Mouse (Mus musculus) liver, embryonic 16.5 days (tissue): ENCODE measurements around the gene Rnf180. TPM values are rescaled to one million over a fixed set of nuclear protein-coding genes. Genes with fewer than 3 reads are reported as not detected.

Source experiments
- ATAC-seq: fragments of 200-750 bp; cut with Nextera tagmentation; 2 replicates; pipeline ENCODE4 v1.8.0; 2017; ENCODE audit warnings: low read depth, mild to moderate bottlenecking, moderate number of reproducible peaks, moderate library complexity
- H3K27ac ChIP-seq: fragments of 300-500 bp; sonication (generic); 2 replicates; pipeline ENCODE4 v1.5.1; 2014; ENCODE audit warnings: mild to moderate bottlenecking, low read length
- H3K27me3 ChIP-seq: fragments of 300-500 bp; sonication (generic); 2 replicates; pipeline ENCODE4 v1.6.1; 2014; ENCODE audit warnings: low read depth, low read length, mixed read lengths; ENCODE audit not compliant: control insufficient read depth, insufficient read depth
- H3K36me3 ChIP-seq: fragments of 300-500 bp; sonication (generic); 2 replicates; pipeline ENCODE4 v1.6.1; 2014; ENCODE audit warnings: mild to moderate bottlenecking; ENCODE audit not compliant: control insufficient read depth, insufficient read depth
- H3K4me1 ChIP-seq: fragments of 300-500 bp; sonication (generic); 2 replicates; pipeline ENCODE4 v1.6.1; 2014; ENCODE audit warnings: low read depth, low read length, mixed read lengths; ENCODE audit not compliant: control insufficient read depth
- H3K4me2 ChIP-seq: fragments of 300-500 bp; sonication (generic); 2 replicates; pipeline ENCODE4 v1.6.1; 2014; ENCODE audit warnings: low read depth, low read length, mixed read lengths
- H3K4me3 ChIP-seq: fragments of 300-500 bp; sonication (generic); 2 replicates; pipeline ENCODE4 v1.5.1; 2014; ENCODE audit warnings: low read depth, mild to moderate bottlenecking, low read length
- H3K9ac ChIP-seq: fragments of 300-500 bp; sonication (generic); 2 replicates; pipeline ENCODE4 v1.6.1; 2014; ENCODE audit warnings: low read depth, low read length
- H3K9me3 ChIP-seq: fragments of 300-500 bp; sonication (generic); replicated peaks from 2 replicates; pipeline ENCODE4 v1.6.1; 2016; ENCODE audit warnings: low read length; ENCODE audit not compliant: control insufficient read depth
- WGBS: fragments of 180-500 bp; shearing (Covaris S2); extraction: QIAGEN DNeasy Blood & Tissue Kit; methylation state at CpG from one replicate; pipeline ENCODE4 v1.1.7; 2014; ENCODE audit not compliant: insufficient replicate concordance; 5-methylcytosine and 5-hydroxymethylcytosine counted together
- polyA plus RNA-seq: library from polyadenylated mRNA; unstranded; fragments of >200 nt; fragmentation: Nextera tagmentation; extraction: Ambion mirVana; gene quantifications from 2 replicates; pipeline ENCODE4 v1.2.1, GENCODE M21; 2015

Rnf180 gene
- polyA plus RNA-seq, 1 experiment from 2014 or later: 0.59 TPM

- H3K36me3 ChIP-seq: no peaks in the 10 kb centered on the region
- no peak for ATAC-seq
- 49% methylated on average over 6 of the region's 6 CpGs for WGBS
These were observed 27.2 kb downstream of the Rnf180 start for GRCm38 (mm10) chr13:105267464-105267863.

DNA sequence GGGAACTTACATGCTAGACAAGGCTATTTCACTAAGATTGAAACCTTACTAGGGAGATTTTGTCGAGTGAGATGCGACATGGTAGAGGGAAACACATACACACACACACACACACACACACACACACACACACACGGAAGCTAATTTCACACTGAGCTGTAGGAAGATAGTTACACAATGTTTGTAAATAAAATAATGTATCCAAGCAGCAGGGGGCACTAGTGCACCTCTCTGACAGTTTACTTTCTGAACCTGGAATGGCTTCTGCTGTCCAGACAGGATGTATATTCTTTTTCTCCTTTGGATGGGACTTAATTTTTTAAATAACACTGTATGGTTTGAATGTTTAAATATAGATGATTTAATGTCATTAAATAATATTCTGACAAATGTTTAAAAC is 27.9 kb downstream of the Rnf180 start:
- H3K4me1 ChIP-seq: no peaks in the 10 kb centered on the region
- 16% methylated on average over 3 of the region's 3 CpGs for WGBS
- ATAC-seq: no peak; the same call in 1 of the 2 replicates
- no peak overlapping the region for H3K27ac ChIP-seq
- no peaks in the 10 kb centered on the region for H3K27me3 ChIP-seq
- no peaks in the 10 kb centered on the region for H3K36me3 ChIP-seq
- H3K9me3 ChIP-seq: no peaks in the 10 kb centered on the region
- no peak overlapping the region for H3K4me2 ChIP-seq
- no peak overlapping the region for H3K9ac ChIP-seq
- H3K4me3 ChIP-seq: no peak overlapping the region

More at GRCm38 (mm10) chr13:105267464-105267863, 27.2 kb downstream of the Rnf180 start:
- Histone ChIP-seq H3K27ac (no peak overlapping the region), H3K9me3 (no peaks in the 10 kb centered on the region), H3K9ac (no peak overlapping the region), H3K27me3 (no peaks in the 10 kb centered on the region), H3K4me1 (no peaks in the 10 kb centered on the region), H3K4me3 (no peak overlapping the region), H3K4me2 (no peak overlapping the region)

DNA sequence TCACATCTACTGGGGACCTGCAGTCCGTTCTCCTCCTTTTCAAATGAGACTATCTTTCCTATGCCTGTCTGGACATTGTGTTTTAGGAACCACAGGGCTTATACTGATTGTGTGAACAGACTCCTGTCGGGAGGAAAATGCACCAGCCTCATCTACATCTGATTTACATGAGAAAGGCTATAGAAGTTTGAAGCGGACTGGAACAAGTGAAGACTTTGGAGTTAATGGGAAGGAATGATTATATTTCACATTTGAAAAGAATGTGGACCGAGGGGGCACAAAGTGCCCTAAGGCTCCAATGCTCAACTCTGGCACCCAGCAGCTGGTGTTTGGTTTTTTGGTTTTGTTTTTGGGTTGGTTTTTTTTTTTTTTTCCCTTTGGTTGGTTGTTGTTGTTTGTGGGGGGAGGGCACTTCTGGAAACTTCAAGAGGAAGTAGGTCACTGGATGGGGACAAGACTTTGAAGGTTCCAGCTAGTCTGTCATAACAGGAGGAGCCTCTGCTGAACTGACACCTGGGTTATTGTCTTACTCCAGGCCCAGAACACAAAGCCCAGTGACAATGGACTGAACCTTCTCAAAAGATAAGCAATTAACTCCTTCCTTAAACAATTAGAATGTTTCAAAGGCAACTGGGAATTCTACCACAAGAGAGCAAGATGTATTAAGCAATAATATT is 37.7 kb downstream of the Rnf180 start:
- Histone ChIP-seq H3K27me3 (no peaks in the 10 kb centered on the region), H3K9ac (no peak overlapping the region), H3K9me3 (no peaks in the 10 kb centered on the region), H3K36me3 (no peaks in the 10 kb centered on the region), H3K27ac (no peak overlapping the region), H3K4me3 (no peak overlapping the region), H3K4me1 (no peaks in the 10 kb centered on the region), H3K4me2 (no peak overlapping the region)
- ATAC-seq: no peak
- WGBS: 53% methylated on average over 4 of the region's 4 CpGs

GRCm38 (mm10) chr13:105250767-105251166 is 43.8 kb downstream of the Rnf180 start:
- 45% methylated on average over 4 of the region's 4 CpGs for WGBS
- Histone ChIP-seq H3K36me3 (no peaks in the 10 kb centered on the region), H3K27me3 (no peaks in the 10 kb centered on the region), H3K4me3 (no peak overlapping the region), H3K9ac (no peak overlapping the region), H3K4me1 (no peaks in the 10 kb centered on the region), H3K27ac (no peak overlapping the region), H3K4me2 (no peak overlapping the region), H3K9me3 (no peaks in the 10 kb centered on the region)
- ATAC-seq: no peak

DNA sequence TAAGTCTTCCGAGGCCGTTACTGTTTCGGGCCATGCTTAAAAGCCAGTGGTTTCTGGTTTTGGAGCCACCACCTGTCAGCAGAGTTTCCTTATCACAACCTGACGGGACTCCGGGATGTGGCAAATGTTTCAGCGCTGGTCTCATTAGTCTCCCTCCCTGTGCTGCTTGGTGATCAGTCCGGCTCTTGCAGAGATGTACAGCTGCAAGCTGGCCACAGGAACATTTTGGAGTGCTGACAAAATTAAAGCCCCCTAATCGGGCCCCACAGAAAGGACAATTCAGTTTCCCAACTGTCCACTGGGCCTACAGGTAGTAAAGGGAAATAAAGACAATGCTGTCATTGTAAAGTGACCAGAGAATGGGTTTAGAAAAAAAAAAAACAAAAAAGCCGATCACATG is 44.4 kb downstream of the Rnf180 start:
- Histone ChIP-seq H3K27me3 (no peaks in the 10 kb centered on the region), H3K4me3 (no peak overlapping the region), H3K9me3 (no peaks in the 10 kb centered on the region), H3K27ac (no peak overlapping the region), H3K4me1 (no peaks in the 10 kb centered on the region), H3K36me3 (no peaks in the 10 kb centered on the region), H3K4me2 (no peak overlapping the region), H3K9ac (no peak overlapping the region)
- no peak for ATAC-seq
- WGBS: 54% methylated on average over 9 of the region's 9 CpGs

GRCm38 (mm10) chr13:105249599-105249998 is 45.0 kb downstream of the Rnf180 start:
- no peak overlapping the region for H3K4me2 ChIP-seq
- H3K27me3 ChIP-seq: no peaks in the 10 kb centered on the region
- no peak for ATAC-seq
- no peaks in the 10 kb centered on the region for H3K9me3 ChIP-seq
- H3K4me1 ChIP-seq: no peaks in the 10 kb centered on the region
- 77% methylated on average over 14 of the region's 14 CpGs for WGBS
- H3K9ac ChIP-seq: no peak overlapping the region
- no peaks in the 10 kb centered on the region for H3K36me3 ChIP-seq
- H3K27ac ChIP-seq: no peak overlapping the region
- no peak overlapping the region for H3K4me3 ChIP-seq

DNA sequence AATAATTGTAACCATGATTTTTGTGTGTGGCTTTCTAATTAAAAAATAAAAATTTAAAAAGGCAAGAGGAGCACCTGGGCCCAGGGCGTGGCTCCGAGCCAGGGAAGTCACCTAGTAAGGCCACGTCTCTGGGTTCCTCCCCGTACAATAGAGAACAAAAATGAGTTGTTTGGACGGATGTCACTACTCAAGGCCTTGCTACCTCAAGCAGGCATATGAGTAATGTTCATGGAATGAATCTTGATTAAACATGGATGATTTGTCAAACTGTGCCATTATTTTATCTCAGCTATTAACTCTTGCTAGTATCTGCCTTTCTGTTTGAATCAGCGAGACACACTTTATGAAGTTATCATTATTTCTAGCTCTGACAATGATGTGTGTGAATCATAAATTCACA is 46.9 kb downstream of the Rnf180 start:
- Histone ChIP-seq H3K9ac (no peak overlapping the region), H3K4me2 (no peak overlapping the region), H3K4me1 (no peaks in the 10 kb centered on the region), H3K36me3 (no peaks in the 10 kb centered on the region), H3K27ac (no peak overlapping the region), H3K4me3 (no peak overlapping the region), H3K27me3 (no peaks in the 10 kb centered on the region), H3K9me3 (no peaks in the 10 kb centered on the region)
- WGBS: 75% methylated on average over 6 of the region's 6 CpGs
- no peak for ATAC-seq

- Histone ChIP-seq H3K9ac (no peak overlapping the region), H3K9me3 (no peaks in the 10 kb centered on the region), H3K36me3 (no peaks in the 10 kb centered on the region), H3K27ac (no peak overlapping the region), H3K4me3 (no peak overlapping the region), H3K4me1 (no peaks in the 10 kb centered on the region), H3K4me2 (no peak overlapping the region), H3K27me3 (no peaks in the 10 kb centered on the region)
- WGBS: 63% methylated on average over 2 of the region's 2 CpGs
- ATAC-seq: no peak
These were observed 53.8 kb downstream of the Rnf180 start for GRCm38 (mm10) chr13:105240810-105241209.

GRCm38 (mm10) chr13:105227126-105227525 is 67.5 kb downstream of the Rnf180 start:
- Histone ChIP-seq H3K27ac (no peak overlapping the region), H3K9ac (no peak overlapping the region), H3K27me3 (no peaks in the 10 kb centered on the region), H3K4me2 (no peak overlapping the region), H3K4me1 (no peaks in the 10 kb centered on the region), H3K4me3 (no peak overlapping the region), H3K9me3 (no peaks in the 10 kb centered on the region), H3K36me3 (no peaks in the 10 kb centered on the region)
- ATAC-seq: no peak
- 52% methylated on average over 4 of the region's 4 CpGs for WGBS
